Comparison of ENCODE assay signal across 14 mouse cellular contexts in genomic region chr2:91164991-91165390, GRCm38 (mm10). TPM values are rescaled to one million over a fixed set of nuclear protein-coding genes. Genes with fewer than 3 reads are reported as not detected.
"Had no signal": no experiment of that assay in that cellular context is flagged by ENCODE, and none has a peak within 500 bp of the region (broad histone marks: within the 10 kb centered on the region; RNA-seq: fewer than 3 reads in every experiment).

No protein-coding gene starts in this region.

- H3K4me1 ChIP-seq: limb, embryonic 15.5 days; midbrain, embryonic 12.5 days; neural tube, embryonic 15.5 days had no signal

- H3K9me3 ChIP-seq: limb, embryonic 15.5 days; megakaryocyte, embryonic 14.5 days; midbrain, embryonic 12.5 days; neural tube, embryonic 15.5 days had no signal

- ATAC-seq: intestine, postnatal 0 days had no signal

- DNase-seq: kidney, adult 8-10 months; kidney, postnatal 25 days; lung, embryonic 14.5 days; lung, postnatal 10 days; lung, postnatal 4 days; right cerebral cortex, adult 18-20 months; thymus, postnatal 14 days had no signal

- H3K4me2 ChIP-seq: limb, embryonic 15.5 days; lung, embryonic 14.5 days; midbrain, embryonic 12.5 days; neural tube, embryonic 15.5 days had no signal

- H3K27ac ChIP-seq: limb, embryonic 15.5 days; midbrain, embryonic 12.5 days; neural tube, embryonic 15.5 days; stomach, postnatal 0 days had no signal

- H3K4me3 ChIP-seq: limb, embryonic 15.5 days; megakaryocyte, embryonic 14.5 days; midbrain, embryonic 12.5 days; neural tube, embryonic 15.5 days had no signal

- H3K9ac ChIP-seq: limb, embryonic 15.5 days; lung, embryonic 14.5 days; midbrain, embryonic 12.5 days; neural tube, embryonic 15.5 days had no signal

- H3K27me3 ChIP-seq: limb, embryonic 15.5 days; megakaryocyte, embryonic 14.5 days; midbrain, embryonic 12.5 days; neural tube, embryonic 15.5 days had no signal

RNA-seq across cellular contexts. Expression of gene Mybpc3, which starts 47.0 kb away (rescaled TPM):
- total RNA-seq: midbrain, postnatal 0 days had no signal
- polyA plus RNA-seq: intestine, postnatal 0 days; midbrain, postnatal 0 days; neural tube, embryonic 15.5 days had no signal
